In the genomic region with DNA sequence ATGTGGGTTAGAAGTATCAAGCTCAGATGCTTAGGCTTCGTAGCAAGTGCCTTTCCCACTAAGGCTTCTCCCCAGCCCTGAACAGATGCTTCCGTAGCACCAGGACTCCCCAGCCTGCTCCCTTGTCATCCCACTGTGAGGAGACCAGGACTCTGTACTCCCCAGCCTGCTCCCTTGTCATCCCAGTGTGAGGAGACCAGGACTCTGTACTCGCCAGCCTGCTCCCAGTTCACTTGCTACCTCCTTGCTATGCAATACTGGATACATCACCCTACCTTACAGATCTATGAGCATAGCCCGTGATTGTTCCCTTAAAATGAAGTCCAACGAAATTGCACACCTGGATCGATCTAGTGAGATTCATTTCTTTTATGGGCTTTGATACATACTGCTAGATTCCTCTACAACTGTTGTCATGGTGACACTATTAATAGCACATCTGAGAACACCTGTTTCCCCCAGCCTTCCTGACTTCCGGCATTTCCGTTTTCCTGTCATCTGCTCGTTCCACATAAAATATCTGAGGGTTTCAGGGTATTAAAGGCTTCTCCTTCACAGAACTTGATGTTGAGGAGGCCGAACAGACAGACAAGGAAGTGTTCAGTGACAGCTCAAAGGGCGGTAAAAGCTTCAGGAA, we compare ENCODE assay signal across 17 mouse cellular contexts. TPM values are rescaled to one million over a fixed set of nuclear protein-coding genes. Genes with fewer than 3 reads are reported as not detected.
A peak's percentile ranks its signal among the peaks of the same experiment; 100 is the strongest.
DNase-seq lines count a peak whose midpoint lies in the region; ATAC-seq and TF ChIP-seq lines count a peak whose summit lies in the region.
"Had no signal": no experiment of that assay in that cellular context is flagged by ENCODE, and none has a peak within 500 bp of the region (broad histone marks: within the 10 kb centered on the region; RNA-seq: fewer than 3 reads in every experiment).

No protein-coding gene starts in this region.

- H3K27me3 ChIP-seq in hindbrain, embryonic 16.5 days (replicated peaks; ENCODE audit: control insufficient read depth, insufficient read depth, low read length), result no peaks in the 10 kb centered on the region
- no peaks in the 10 kb centered on the region for H3K27me3 ChIP-seq in hindbrain, embryonic 10.5 days (ENCODE audit: insufficient read depth, poor library complexity, severe bottlenecking)
- no peaks in the 10 kb centered on the region; the same call in 1 of the 2 replicates for H3K27me3 ChIP-seq in midbrain, embryonic 15.5 days (replicated peaks)
- no peaks in the 10 kb centered on the region for H3K27me3 ChIP-seq in midbrain, embryonic 10.5 days (ENCODE audit: low read depth, poor library complexity, severe bottlenecking)
- no peaks in the 10 kb centered on the region for H3K27me3 ChIP-seq in neural tube, embryonic 14.5 days (ENCODE audit: control insufficient read depth, insufficient read depth, low read length)
- no peaks in the 10 kb centered on the region for H3K27me3 ChIP-seq in intestine, postnatal 0 days (replicated peaks; ENCODE audit: control insufficient read depth, insufficient read depth, low read length)
- H3K27me3 ChIP-seq: CH12.LX had no signal

- H3K9ac ChIP-seq in hindbrain, embryonic 16.5 days (ENCODE audit: low read depth, low read length), result no peak overlapping the region
- H3K9ac ChIP-seq in midbrain, embryonic 15.5 days, result no peak overlapping the region
- H3K9ac ChIP-seq in neural tube, embryonic 14.5 days (replicated peaks; ENCODE audit: low read depth, low read length), result no peak overlapping the region
- no peak overlapping the region for H3K9ac ChIP-seq in intestine, postnatal 0 days (ENCODE audit: low read depth, low read length)
- H3K9ac ChIP-seq: limb, embryonic 13.5 days had no signal

- no peak overlapping the region for H3K4me3 ChIP-seq in hindbrain, embryonic 16.5 days (ENCODE audit: low read length)
- H3K4me3 ChIP-seq in hindbrain, embryonic 10.5 days, result no peak overlapping the region
- H3K4me3 ChIP-seq in midbrain, embryonic 15.5 days, result no peak overlapping the region
- no peak overlapping the region for H3K4me3 ChIP-seq in midbrain, embryonic 10.5 days
- no peak overlapping the region for H3K4me3 ChIP-seq in neural tube, embryonic 14.5 days (ENCODE audit: low read depth, low read length)
- no peak overlapping the region for H3K4me3 ChIP-seq in intestine, postnatal 0 days (ENCODE audit: low read depth, low read length)
- H3K4me3 ChIP-seq: gastrocnemius, adult 2 months; heart, adult 2 months; left cerebral cortex, adult 2 months; limb, embryonic 13.5 days had no signal

- H3K36me3 ChIP-seq in hindbrain, embryonic 16.5 days (ENCODE audit: control insufficient read depth, insufficient read depth, low read length), result no peaks in the 10 kb centered on the region
- H3K36me3 ChIP-seq in hindbrain, embryonic 10.5 days, result peaks cover 18% of the 10 kb centered on the region
- H3K36me3 ChIP-seq in midbrain, embryonic 15.5 days (replicated peaks), result 0 out of 2 replicates have a peak, but pooled peaks cover 4% of the 10 kb centered on the region
- peaks cover 19% of the 10 kb centered on the region for H3K36me3 ChIP-seq in midbrain, embryonic 10.5 days
- no peaks in the 10 kb centered on the region for H3K36me3 ChIP-seq in neural tube, embryonic 14.5 days (ENCODE audit: control insufficient read depth, insufficient read depth, low read length)
- peaks cover 10% of the 10 kb centered on the region for H3K36me3 ChIP-seq in intestine, postnatal 0 days (ENCODE audit: control insufficient read depth, insufficient read depth)

- peak; percentile 56 for ATAC-seq in hindbrain, embryonic 16.5 days
- ATAC-seq in midbrain, embryonic 15.5 days (replicated peaks), result peak; percentile 48
- peak; percentile 26; the same call in 1 of the 2 replicates for ATAC-seq in neural tube, embryonic 14.5 days (ENCODE audit: low read depth)
- no peak for ATAC-seq in intestine, postnatal 0 days

- no peaks in the 10 kb centered on the region for H3K4me1 ChIP-seq in hindbrain, embryonic 16.5 days (ENCODE audit: control insufficient read depth, insufficient read depth, low read depth, low read length)
- H3K4me1 ChIP-seq in hindbrain, embryonic 10.5 days (replicated peaks), result no peaks in the 10 kb centered on the region
- no peaks in the 10 kb centered on the region for H3K4me1 ChIP-seq in midbrain, embryonic 15.5 days
- no peaks in the 10 kb centered on the region for H3K4me1 ChIP-seq in midbrain, embryonic 10.5 days
- no peaks in the 10 kb centered on the region for H3K4me1 ChIP-seq in neural tube, embryonic 14.5 days (ENCODE audit: control insufficient read depth, insufficient read depth, low read length)
- H3K4me1 ChIP-seq in intestine, postnatal 0 days (replicated peaks; ENCODE audit: control insufficient read depth, insufficient read depth, low read length), result no peaks in the 10 kb centered on the region

- no peak overlapping the region for H3K4me2 ChIP-seq in hindbrain, embryonic 16.5 days (ENCODE audit: low read length)
- H3K4me2 ChIP-seq in midbrain, embryonic 15.5 days, result no peak overlapping the region
- no peak overlapping the region for H3K4me2 ChIP-seq in neural tube, embryonic 14.5 days (ENCODE audit: low read depth, low read length)
- no peak overlapping the region for H3K4me2 ChIP-seq in intestine, postnatal 0 days (replicated peaks; ENCODE audit: low read depth)
- H3K4me2 ChIP-seq: limb, embryonic 13.5 days had no signal

- no peak overlapping the region for H3K27ac ChIP-seq in hindbrain, embryonic 16.5 days (ENCODE audit: low read depth, low read length)
- no peak overlapping the region for H3K27ac ChIP-seq in hindbrain, embryonic 10.5 days
- no peak overlapping the region for H3K27ac ChIP-seq in midbrain, embryonic 15.5 days
- H3K27ac ChIP-seq in midbrain, embryonic 10.5 days (replicated peaks), result no peak overlapping the region
- no peak overlapping the region for H3K27ac ChIP-seq in neural tube, embryonic 14.5 days (ENCODE audit: low read depth, low read length)
- H3K27ac ChIP-seq in intestine, postnatal 0 days (ENCODE audit: low read depth, low read length), result no peak overlapping the region
- H3K27ac ChIP-seq: gastrocnemius, adult 2 months; heart, adult 2 months; left cerebral cortex, adult 2 months; limb, embryonic 13.5 days had no signal

- no peaks in the 10 kb centered on the region for H3K9me3 ChIP-seq in hindbrain, embryonic 16.5 days (ENCODE audit: control insufficient read depth, low read length)
- no peaks in the 10 kb centered on the region for H3K9me3 ChIP-seq in hindbrain, embryonic 10.5 days
- no peaks in the 10 kb centered on the region for H3K9me3 ChIP-seq in midbrain, embryonic 15.5 days
- H3K9me3 ChIP-seq in midbrain, embryonic 10.5 days (replicated peaks), result no peaks in the 10 kb centered on the region
- no peaks in the 10 kb centered on the region for H3K9me3 ChIP-seq in neural tube, embryonic 14.5 days (ENCODE audit: control insufficient read depth, low read length)
- H3K9me3 ChIP-seq in intestine, postnatal 0 days (ENCODE audit: control insufficient read depth), result no peaks in the 10 kb centered on the region
- H3K9me3 ChIP-seq: limb, embryonic 13.5 days had no signal

- WGBS in hindbrain, embryonic 16.5 days, result 64% methylated on average over 11 of the region's 11 CpGs
- WGBS in hindbrain, embryonic 10.5 days, result 84% methylated on average over 11 of the region's 11 CpGs
- WGBS in midbrain, embryonic 15.5 days, result 72% methylated on average over 11 of the region's 11 CpGs
- 80% methylated on average over 11 of the region's 11 CpGs for WGBS in midbrain, embryonic 10.5 days
- 70% methylated on average over 11 of the region's 11 CpGs for WGBS in neural tube, embryonic 14.5 days
- 65% methylated on average over 11 of the region's 11 CpGs for WGBS in intestine, postnatal 0 days

- peak; percentile 3 for DNase-seq in cerebellum, adult 11-12 months
- DNase-seq in cerebellum, postnatal 4 days (ENCODE audit: low spot score in 2 of 2), result no peak
- no peak for DNase-seq in hindbrain, embryonic 10.5 days (ENCODE audit: low spot score)
- no peak for DNase-seq in midbrain, embryonic 10.5 days (ENCODE audit: low spot score)
- DNase-seq: adrenal gland, postnatal 36 days; cerebellum, postnatal 25 days; gastrocnemius, adult 2 months; heart, adult 2 months; lung, postnatal 4 days; thymus, postnatal 25 days had no signal

- no peak for TF ChIP-seq CTCF in intestine, postnatal 0 days (IDR thresholded peaks at IDR 0.05; ENCODE audit: low read depth)

RNA-seq across cellular contexts. Expression of a gene that starts 23.0 kb away (rescaled TPM):
- polyA plus RNA-seq in hindbrain, embryonic 16.5 days (2015; fragmentation: Nextera tagmentation; extraction: Ambion mirVana), result 38.7 and 43.2 TPM in 2 replicates
- polyA plus RNA-seq in hindbrain, embryonic 10.5 days (2016; fragmentation: Nextera tagmentation; extraction: Ambion mirVana), result 20.7 and 23.6 TPM in 2 replicates
- 24.0 and 25.8 TPM in 2 replicates for polyA plus RNA-seq in midbrain, embryonic 15.5 days (2015; fragmentation: Nextera tagmentation; extraction: Ambion mirVana)
- 23.5 and 24.3 TPM in 2 replicates for polyA plus RNA-seq in midbrain, embryonic 10.5 days (2016; fragmentation: Nextera tagmentation; extraction: Ambion mirVana)
- polyA plus RNA-seq in neural tube, embryonic 14.5 days (2014; fragmentation: Nextera tagmentation; extraction: Ambion mirVana), result 45.8 and 49.3 TPM in 2 replicates
- 10.2 and 11.0 TPM in 2 replicates for polyA plus RNA-seq in intestine, postnatal 0 days (2015; fragmentation: Nextera tagmentation; extraction: Ambion mirVana)

RNA-seq across cellular contexts. Expression of a gene that starts 23.1 kb away (rescaled TPM):
- polyA plus RNA-seq in hindbrain, embryonic 16.5 days (2015; fragmentation: Nextera tagmentation; extraction: Ambion mirVana), result 15.2 and 16.0 TPM in 2 replicates
- polyA plus RNA-seq in hindbrain, embryonic 10.5 days (2016; fragmentation: Nextera tagmentation; extraction: Ambion mirVana), result 21.0 and 26.4 TPM in 2 replicates
- polyA plus RNA-seq in midbrain, embryonic 15.5 days (2015; fragmentation: Nextera tagmentation; extraction: Ambion mirVana), result 16.1 and 16.8 TPM in 2 replicates
- 21.0 and 22.6 TPM in 2 replicates for polyA plus RNA-seq in midbrain, embryonic 10.5 days (2016; fragmentation: Nextera tagmentation; extraction: Ambion mirVana)
- 19.2 and 20.5 TPM in 2 replicates for polyA plus RNA-seq in neural tube, embryonic 14.5 days (2014; fragmentation: Nextera tagmentation; extraction: Ambion mirVana)
- 34.6 and 36.9 TPM in 2 replicates for polyA plus RNA-seq in intestine, postnatal 0 days (2015; fragmentation: Nextera tagmentation; extraction: Ambion mirVana)
